Mouse (Mus musculus): Measurements from ENCODE around the gene Reep3. TPM values are rescaled to one million over a fixed set of nuclear protein-coding genes. Genes with fewer than 3 reads are reported as not detected.

The Reep3 gene
- polyA plus RNA-seq, 1 experiment: 13.2 TPM

DNA sequence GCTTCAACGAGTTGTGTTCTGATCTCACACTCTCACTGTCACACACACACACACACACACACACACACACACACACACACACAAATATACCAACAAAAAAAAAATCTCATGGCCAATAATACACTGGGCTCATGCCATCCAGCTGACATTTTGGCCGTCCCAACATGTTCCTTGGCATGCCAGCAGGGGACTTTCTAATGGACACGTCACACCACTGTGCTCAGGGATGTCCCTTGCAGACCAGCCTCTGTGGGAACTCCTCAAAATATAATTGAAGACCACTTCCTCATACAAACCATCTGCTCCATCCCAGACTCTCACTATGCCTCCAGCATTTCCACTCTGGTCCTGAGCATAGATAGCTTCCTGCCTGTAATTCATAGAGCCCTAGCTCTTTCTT, 30.3 kb downstream of the Reep3 start:
- TF ChIP-seq POLR2A (IDR thresholded peaks at IDR 0.05; ENCODE audit: control insufficient read depth, extremely low read depth, insufficient read depth, low read length, poor library complexity): no peak
- no peak for TF ChIP-seq CTCF (IDR thresholded peaks at IDR 0.05; ENCODE audit: borderline replicate concordance, control insufficient read depth, extremely low read depth, insufficient read depth, low read length, poor library complexity)
- Histone ChIP-seq H3K36me3 (ENCODE audit: control insufficient read depth, insufficient read depth, low read length) (no peaks in the 10 kb centered on the region), H3K4me3 (ENCODE audit: control insufficient read depth, insufficient read depth, low read length) (no peak overlapping the region), H3K4me1 (replicated peaks; ENCODE audit: control insufficient read depth, insufficient read depth, low read length) (peaks cover 5% of the 10 kb centered on the region), H3K27me3 (ENCODE audit: control insufficient read depth, insufficient read depth, low read length) (no peaks in the 10 kb centered on the region), H3K27ac (ENCODE audit: control insufficient read depth, insufficient read depth, low read length) (no peak overlapping the region; the same call in 1 of the 2 replicates)
- no peak for DNase-seq
- 92% methylated on average over 3 of the region's 3 CpGs for WGBS

DNA sequence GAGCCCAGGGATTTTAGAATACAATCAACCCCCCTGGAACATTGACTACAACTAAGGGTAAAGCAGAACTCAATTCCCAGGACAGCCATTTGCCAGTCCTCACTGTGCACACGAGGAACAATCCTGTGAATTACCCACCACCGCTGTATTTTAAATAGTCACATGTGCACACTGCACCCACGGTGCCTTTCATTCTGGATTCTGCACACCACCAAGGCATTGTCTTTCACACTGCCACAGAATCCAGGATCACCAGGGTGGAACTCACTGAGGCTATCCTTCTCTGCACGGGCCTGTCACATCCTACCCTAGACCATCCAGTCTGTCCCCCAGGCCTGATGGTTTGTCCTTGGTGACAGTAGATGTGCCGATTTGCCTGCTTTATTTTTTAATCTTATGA, 30.8 kb downstream of the Reep3 start:
- Histone ChIP-seq H3K4me1 (replicated peaks; ENCODE audit: control insufficient read depth, insufficient read depth, low read length) (peaks cover 5% of the 10 kb centered on the region), H3K27me3 (ENCODE audit: control insufficient read depth, insufficient read depth, low read length) (no peaks in the 10 kb centered on the region), H3K4me3 (ENCODE audit: control insufficient read depth, insufficient read depth, low read length) (no peak overlapping the region), H3K36me3 (ENCODE audit: control insufficient read depth, insufficient read depth, low read length) (no peaks in the 10 kb centered on the region), H3K27ac (ENCODE audit: control insufficient read depth, insufficient read depth, low read length) (no peak overlapping the region)
- no peak for DNase-seq
- 80% methylated on average over 5 of the region's 5 CpGs for WGBS
- TF ChIP-seq POLR2A (IDR thresholded peaks at IDR 0.05; ENCODE audit: control insufficient read depth, extremely low read depth, insufficient read depth, low read length, poor library complexity) (no peak), CTCF (IDR thresholded peaks at IDR 0.05; ENCODE audit: borderline replicate concordance, control insufficient read depth, extremely low read depth, insufficient read depth, low read length, poor library complexity) (no peak)

DNA sequence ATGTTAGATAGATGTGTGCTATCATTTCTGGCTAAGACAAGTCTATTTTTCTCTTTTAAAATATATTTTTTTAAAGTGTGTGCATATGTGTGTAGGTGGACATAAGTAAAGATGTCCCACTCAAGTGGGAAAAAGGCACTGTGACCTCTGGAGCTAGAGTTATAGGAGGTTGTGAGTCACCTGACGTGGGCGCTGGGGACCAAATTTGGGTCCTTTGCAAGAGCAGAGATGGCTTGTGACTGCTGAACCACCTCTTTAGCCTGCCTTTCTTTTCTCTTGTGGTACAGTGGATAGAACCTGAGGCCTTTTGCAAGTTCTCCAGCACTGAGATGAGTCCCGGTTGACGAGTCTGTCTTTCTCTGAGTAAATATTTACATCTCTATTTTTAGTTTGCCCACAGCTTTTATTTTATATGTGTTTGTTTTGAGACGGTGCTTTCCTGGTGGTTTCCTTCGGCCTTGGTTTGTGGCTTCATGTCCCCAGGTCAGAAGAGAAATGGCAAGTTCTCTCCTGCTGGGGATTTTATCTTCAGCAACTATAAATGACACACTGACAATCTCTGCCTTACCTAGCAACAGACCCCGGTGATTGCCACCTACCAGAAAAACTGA, 31.4 kb downstream of the Reep3 start:
- Histone ChIP-seq H3K4me1 (replicated peaks; ENCODE audit: control insufficient read depth, insufficient read depth, low read length) (peaks cover 5% of the 10 kb centered on the region), H3K4me3 (ENCODE audit: control insufficient read depth, insufficient read depth, low read length) (no peak overlapping the region), H3K27me3 (ENCODE audit: control insufficient read depth, insufficient read depth, low read length) (no peaks in the 10 kb centered on the region), H3K27ac (ENCODE audit: control insufficient read depth, insufficient read depth, low read length) (no peak overlapping the region), H3K36me3 (ENCODE audit: control insufficient read depth, insufficient read depth, low read length) (no peaks in the 10 kb centered on the region)
- no peak for DNase-seq
- TF ChIP-seq POLR2A (IDR thresholded peaks at IDR 0.05; ENCODE audit: control insufficient read depth, extremely low read depth, insufficient read depth, low read length, poor library complexity) (no peak), CTCF (IDR thresholded peaks at IDR 0.05; ENCODE audit: borderline replicate concordance, control insufficient read depth, extremely low read depth, insufficient read depth, low read length, poor library complexity) (no peak)
- WGBS: 66% methylated on average over 7 of the region's 7 CpGs

DNA sequence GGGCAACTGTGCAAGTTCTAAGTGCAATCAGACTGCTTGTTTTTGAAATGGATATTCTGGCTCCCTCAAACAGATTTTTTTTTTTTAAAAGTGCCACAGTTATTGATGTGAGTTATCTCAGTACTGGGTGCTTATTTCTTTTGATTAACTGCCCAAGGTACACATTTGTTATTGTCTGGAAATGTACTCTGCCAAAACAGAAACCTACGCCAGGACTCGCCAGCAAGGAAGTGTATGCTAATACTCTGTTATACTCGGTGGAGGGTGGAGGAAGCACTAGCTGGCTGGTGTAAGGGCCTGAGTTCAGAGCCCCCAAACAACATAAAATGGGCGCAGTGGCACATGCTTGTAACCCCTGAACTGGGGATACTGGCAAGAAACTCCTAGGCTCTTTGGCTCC, 34.9 kb downstream of the Reep3 start:
- 80% methylated on average over 4 of the region's 4 CpGs for WGBS
- H3K36me3 ChIP-seq (ENCODE audit: control insufficient read depth, insufficient read depth, low read length): no peaks in the 10 kb centered on the region
- TF ChIP-seq POLR2A (IDR thresholded peaks at IDR 0.05; ENCODE audit: control insufficient read depth, extremely low read depth, insufficient read depth, low read length, poor library complexity) (no peak), CTCF (IDR thresholded peaks at IDR 0.05; ENCODE audit: borderline replicate concordance, control insufficient read depth, extremely low read depth, insufficient read depth, low read length, poor library complexity) (no peak)
- H3K27ac ChIP-seq (ENCODE audit: control insufficient read depth, insufficient read depth, low read length): no peak overlapping the region
- H3K4me1 ChIP-seq (replicated peaks; ENCODE audit: control insufficient read depth, insufficient read depth, low read length): no peaks in the 10 kb centered on the region; the same call in 1 of the 2 replicates
- no peak overlapping the region for H3K4me3 ChIP-seq (ENCODE audit: control insufficient read depth, insufficient read depth, low read length)
- DNase-seq: no peak
- no peaks in the 10 kb centered on the region for H3K27me3 ChIP-seq (ENCODE audit: control insufficient read depth, insufficient read depth, low read length)

DNA sequence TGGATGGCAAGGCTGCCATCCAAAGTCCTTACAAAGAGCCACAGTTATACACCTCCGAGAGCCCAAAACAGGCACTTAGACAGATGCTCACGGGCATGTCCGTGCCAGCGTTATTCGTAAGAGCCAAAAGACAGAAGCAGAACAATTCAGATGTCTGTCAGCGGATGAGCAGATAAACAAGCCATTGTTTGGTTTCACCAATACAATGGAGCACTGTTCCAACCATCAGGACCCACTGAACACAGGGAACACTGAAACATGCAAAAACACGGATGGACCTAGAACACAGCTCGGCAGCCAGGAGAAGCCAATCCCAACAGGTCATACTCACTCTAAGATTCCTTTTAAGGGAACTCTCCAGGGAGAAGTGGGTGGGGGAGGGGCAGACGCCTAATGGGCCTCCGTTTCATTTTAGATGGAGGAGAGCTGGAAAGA, 35.4 kb downstream of the Reep3 start:
- H3K27ac ChIP-seq (ENCODE audit: control insufficient read depth, insufficient read depth, low read length): no peak overlapping the region
- TF ChIP-seq CTCF (IDR thresholded peaks at IDR 0.05; ENCODE audit: borderline replicate concordance, control insufficient read depth, extremely low read depth, insufficient read depth, low read length, poor library complexity) (no peak), POLR2A (IDR thresholded peaks at IDR 0.05; ENCODE audit: control insufficient read depth, extremely low read depth, insufficient read depth, low read length, poor library complexity) (no peak)
- no peak overlapping the region for H3K4me3 ChIP-seq (ENCODE audit: control insufficient read depth, insufficient read depth, low read length)
- DNase-seq: no peak
- H3K4me1 ChIP-seq (replicated peaks; ENCODE audit: control insufficient read depth, insufficient read depth, low read length): no peaks in the 10 kb centered on the region; the same call in 1 of the 2 replicates
- no peaks in the 10 kb centered on the region for H3K27me3 ChIP-seq (ENCODE audit: control insufficient read depth, insufficient read depth, low read length)
- WGBS: 94% methylated on average over 10 of the region's 10 CpGs
- no peaks in the 10 kb centered on the region for H3K36me3 ChIP-seq (ENCODE audit: control insufficient read depth, insufficient read depth, low read length)

DNA sequence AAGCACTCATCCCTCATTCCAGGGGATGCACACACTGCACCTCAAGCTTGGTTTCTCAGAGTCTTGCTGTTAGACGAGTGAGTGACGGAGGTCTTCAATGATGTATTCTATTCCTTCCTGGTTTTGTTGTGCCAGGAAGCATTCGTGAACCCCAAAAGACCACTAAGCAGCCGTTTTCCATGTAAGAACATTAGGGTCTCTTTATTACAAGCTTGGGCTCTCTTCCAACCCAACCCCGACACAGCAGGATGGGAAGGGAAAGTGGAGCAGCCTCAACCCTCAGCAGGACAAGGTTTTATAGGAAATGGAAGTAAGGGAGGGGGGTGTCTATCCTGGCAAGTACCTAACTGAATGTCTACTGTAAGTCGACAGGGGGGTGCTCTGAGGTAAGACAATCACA, 38.0 kb downstream of the Reep3 start:
- no peak overlapping the region for H3K27ac ChIP-seq (ENCODE audit: control insufficient read depth, insufficient read depth, low read length)
- H3K4me3 ChIP-seq (ENCODE audit: control insufficient read depth, insufficient read depth, low read length): no peak overlapping the region
- no peaks in the 10 kb centered on the region for H3K4me1 ChIP-seq (replicated peaks; ENCODE audit: control insufficient read depth, insufficient read depth, low read length)
- TF ChIP-seq POLR2A (IDR thresholded peaks at IDR 0.05; ENCODE audit: control insufficient read depth, extremely low read depth, insufficient read depth, low read length, poor library complexity): no peak
- TF ChIP-seq CTCF (IDR thresholded peaks at IDR 0.05; ENCODE audit: borderline replicate concordance, control insufficient read depth, extremely low read depth, insufficient read depth, low read length, poor library complexity): no peak
- H3K36me3 ChIP-seq (ENCODE audit: control insufficient read depth, insufficient read depth, low read length): no peaks in the 10 kb centered on the region
- no peaks in the 10 kb centered on the region for H3K27me3 ChIP-seq (ENCODE audit: control insufficient read depth, insufficient read depth, low read length)
- 90% methylated on average over 6 of the region's 6 CpGs for WGBS
- no peak for DNase-seq

DNA sequence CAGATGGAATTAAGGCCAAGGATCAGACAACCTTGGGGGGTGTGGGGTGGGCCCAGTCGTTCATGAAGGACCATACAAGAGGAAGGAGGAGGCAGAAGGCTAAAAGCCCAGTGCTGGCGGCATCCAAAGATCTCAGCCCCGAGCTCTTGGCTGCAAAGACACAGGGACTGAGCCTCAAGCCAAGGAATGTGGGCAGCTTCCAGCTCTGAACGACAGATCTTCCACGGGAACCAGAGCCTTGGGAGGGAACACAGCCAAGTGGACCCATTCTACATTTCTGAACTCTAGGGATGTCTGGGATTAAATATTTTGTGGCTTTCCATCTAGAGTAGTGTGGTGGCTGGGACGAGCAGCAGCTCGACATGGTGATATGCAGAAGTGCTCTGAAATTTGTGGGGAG, 38.4 kb downstream of the Reep3 start:
- no peak for DNase-seq
- Histone ChIP-seq H3K36me3 (ENCODE audit: control insufficient read depth, insufficient read depth, low read length) (no peaks in the 10 kb centered on the region), H3K27me3 (ENCODE audit: control insufficient read depth, insufficient read depth, low read length) (no peaks in the 10 kb centered on the region), H3K27ac (ENCODE audit: control insufficient read depth, insufficient read depth, low read length) (no peak overlapping the region), H3K4me1 (replicated peaks; ENCODE audit: control insufficient read depth, insufficient read depth, low read length) (no peaks in the 10 kb centered on the region), H3K4me3 (ENCODE audit: control insufficient read depth, insufficient read depth, low read length) (no peak overlapping the region)
- TF ChIP-seq CTCF (IDR thresholded peaks at IDR 0.05; ENCODE audit: borderline replicate concordance, control insufficient read depth, extremely low read depth, insufficient read depth, low read length, poor library complexity): no peak
- TF ChIP-seq POLR2A (IDR thresholded peaks at IDR 0.05; ENCODE audit: control insufficient read depth, extremely low read depth, insufficient read depth, low read length, poor library complexity): no peak
- WGBS: 92% methylated on average over 7 of the region's 7 CpGs
